Mouse (Mus musculus): Measurements from ENCODE around the gene Olfr868. TPM values are rescaled to one million over a fixed set of nuclear protein-coding genes. Genes with fewer than 3 reads are reported as not detected.

Gene Olfr868
- polyA plus RNA-seq, 1 experiment from 2014 or later = not detected

Other genes with a start within 250 kb of the Olfr868 start
- gene Olfr860, start 248.9 kb upstream of the Olfr868 start, polyA plus RNA-seq (2014; fragmentation: Nextera tagmentation; extraction: Ambion mirVana) = not detected in 2 replicates
- gene Olfr862, start 210.6 kb upstream of the Olfr868 start, polyA plus RNA-seq (2014; fragmentation: Nextera tagmentation; extraction: Ambion mirVana) = not detected in 2 replicates
- gene Olfr77, start 181.8 kb upstream of the Olfr868 start, polyA plus RNA-seq (2014; fragmentation: Nextera tagmentation; extraction: Ambion mirVana) = 0.24 and 0.27 TPM in 2 replicates
- not detected in 2 replicates for gene Olfr866, start 70.6 kb upstream of the Olfr868 start, polyA plus RNA-seq (2014; fragmentation: Nextera tagmentation; extraction: Ambion mirVana)
- not detected in 2 replicates for gene Olfr867, start 41.1 kb upstream of the Olfr868 start, polyA plus RNA-seq (2014; fragmentation: Nextera tagmentation; extraction: Ambion mirVana)
- not detected in 2 replicates for gene Olfr869, start 30.4 kb downstream of the Olfr868 start, polyA plus RNA-seq (2014; fragmentation: Nextera tagmentation; extraction: Ambion mirVana)
- not detected in 2 replicates for gene Olfr870, start 75.4 kb downstream of the Olfr868 start, polyA plus RNA-seq (2014; fragmentation: Nextera tagmentation; extraction: Ambion mirVana)
- gene Olfr871, start 113.6 kb downstream of the Olfr868 start, polyA plus RNA-seq (2014; fragmentation: Nextera tagmentation; extraction: Ambion mirVana) = not detected in 2 replicates
- gene Olfr872, start 138.5 kb downstream of the Olfr868 start, polyA plus RNA-seq (2014; fragmentation: Nextera tagmentation; extraction: Ambion mirVana) = not detected in 2 replicates
- gene Olfr39, start 183.7 kb downstream of the Olfr868 start, polyA plus RNA-seq (2014; fragmentation: Nextera tagmentation; extraction: Ambion mirVana) = 0.19 TPM in 1 of 2 replicates, not detected in the other
- not detected in 2 replicates for gene Olfr873, start 199.9 kb downstream of the Olfr868 start, polyA plus RNA-seq (2014; fragmentation: Nextera tagmentation; extraction: Ambion mirVana)
- not detected in 2 replicates for gene Olfr18, start 237.5 kb downstream of the Olfr868 start, polyA plus RNA-seq (2014; fragmentation: Nextera tagmentation; extraction: Ambion mirVana)